Mouse (Mus musculus) neutrophil, adult 65 days (primary cell): ENCODE data around the gene Cygb. TPM values are rescaled to one million over a fixed set of nuclear protein-coding genes. Genes with fewer than 3 reads are reported as not detected.

ENCODE experiments used
- total RNA-seq: library from RNA; stranded (reverse); gene quantifications from 2 replicates; pipeline ENCODE4 v1.2.4, GENCODE M21; 2023

Gene Cygb
- not detected in 2 replicates for total RNA-seq

GRCm38 (mm10) chr11:116654255-116654821, at the start of gene Cygb:
Gene Cygb, minus strand, starts transcription at chr11:116654313.

GRCm38 (mm10) chr11:116653234-116653633, 879 bp downstream of the Cygb start, which contains the start of gene Prcd:
Gene Prcd, plus strand, starts transcription at chr11:116653534.

GRCm38 (mm10) chr11:116626299-116627071, 27.6 kb downstream of the Cygb start, which contains the start of gene Rhbdf2:
Gene Rhbdf2, minus strand, starts transcription at chr11:116627019.

Other genes with a start within 250 kb of the Cygb start
- gene Rnf157, start 241.3 kb downstream of the Cygb start, total RNA-seq = 1.9 and 2.1 TPM in 2 replicates
- gene Ubald2, start 220.2 kb downstream of the Cygb start, total RNA-seq = 99.6 and 116 TPM in 2 replicates
- not detected in 2 replicates for gene Qrich2, start 188.1 kb downstream of the Cygb start, total RNA-seq
- 19.4 and 28.4 TPM in 2 replicates for gene Prpsap1, start 160.1 kb downstream of the Cygb start, total RNA-seq
- 0.73 and 1.8 TPM in 2 replicates for gene Sphk1, start 123.4 kb downstream of the Cygb start, total RNA-seq
- 5.5 and 7.6 TPM in 2 replicates for gene Ube2o, start 72.9 kb downstream of the Cygb start, total RNA-seq
- gene Aanat, start 67.9 kb downstream of the Cygb start, total RNA-seq = not detected in 2 replicates
- 118 and 155 TPM in 2 replicates for gene Rhbdf2, start 27.3 kb downstream of the Cygb start, total RNA-seq
- not detected in 2 replicates for gene Prcd, start 779 bp downstream of the Cygb start, total RNA-seq
- not detected in 2 replicates for gene St6galnac1, start 121.2 kb upstream of the Cygb start, total RNA-seq
- 0.27 and 3.3 TPM in 2 replicates for gene Mxra7, start 173.7 kb upstream of the Cygb start, total RNA-seq
- 13.7 and 19.2 TPM in 2 replicates for gene Mettl23, start 189.0 kb upstream of the Cygb start, total RNA-seq
- 97.1 and 108 TPM in 2 replicates for gene Jmjd6, start 189.1 kb upstream of the Cygb start, total RNA-seq
- gene Mfsd11, start 198.1 kb upstream of the Cygb start, total RNA-seq = 16.7 and 22.0 TPM in 2 replicates
- gene Srsf2, start 198.8 kb upstream of the Cygb start, total RNA-seq = 267 and 287 TPM in 2 replicates